Mouse (Mus musculus) Patski (cell line): ENCODE results near the gene E130308A19Rik. TPM values are rescaled to one million over a fixed set of nuclear protein-coding genes. Genes with fewer than 3 reads are reported as not detected.

Experiments
- ATAC-seq: fragments of 100-300 bp; one replicate; pipeline ENCODE4 v1.8.0; 2021
- CTCF ChIA-PET: fragments of 350-600 bp; sonication (Branson Sonifier 250); formaldehyde crosslinking; loops from one replicate; lab custom pipeline; 2022; ENCODE audit warnings: inconsistent platforms; lab: Charles Lee
- POLR2A ChIA-PET: fragments of 350-600 bp; sonication (Branson Sonifier 250); formaldehyde crosslinking; loops from one replicate; lab custom pipeline; 2022; ENCODE audit warnings: antibody characterized with exemption, inconsistent platforms; lab: Charles Lee
- DNase-seq: peaks from one replicate; pipeline ENCODE4 v3.0.0-alpha.2; 2011; ENCODE audit warnings: low read depth, low spot score
- H3K27me3 ChIP-seq: fragments of 371-371 bp; one replicate; pipeline ENCODE4 v1.5.1; 2021
- CTCF ChIP-seq: fragments of 100-300 bp; IDR thresholded peaks from one replicate; pipeline ENCODE4 v1.5.1; 2021
- in situ Hi-C: fragments of 300-500 bp; cut with MboI; formaldehyde crosslinking; loops from 3 replicates; pipeline ENCODE4 v1.11.1; 2018; ENCODE audit warnings: low pct_unique_long_range_greater_than_20kb, mixed read lengths
- polyA plus RNA-seq: library from polyadenylated mRNA; unstranded; gene quantifications from one replicate; pipeline ENCODE4 v1.2.3, GENCODE M21; 2021

Gene E130308A19Rik
- polyA plus RNA-seq, 1 experiment from 2014 or later: 8.4 TPM

- no peaks in the 10 kb centered on the region for H3K27me3 ChIP-seq
- no peak for TF ChIP-seq CTCF
- in situ Hi-C loops: no loop called here
- CTCF ChIA-PET: no interaction called here
- POLR2A ChIA-PET: no interaction called here
- DNase-seq: no peak
- ATAC-seq: no peak
These were observed 13.2 kb downstream of the E130308A19Rik start for GRCm38 (mm10) chr4:59639163-59639562.

GRCm38 (mm10) chr4:59640720-59641119 is 14.7 kb downstream of the E130308A19Rik start:
- in situ Hi-C loops: no loop called here
- ChIA-PET CTCF (interaction anchor here (1.3 kb wide), 1 partner anchor 11 kb away, joined by 4 read pairs; no protein-coding TSS in a partner anchor), POLR2A (no interaction called here)
- no peaks in the 10 kb centered on the region for H3K27me3 ChIP-seq
- DNase-seq (no peak), ATAC-seq (no peak)
- no peak for TF ChIP-seq CTCF

- CTCF ChIA-PET: no interaction called here
- H3K27me3 ChIP-seq: no peaks in the 10 kb centered on the region
- in situ Hi-C loops: no loop called here
- DNase-seq: peak; percentile 76
- peak; percentile 18 for TF ChIP-seq CTCF
- POLR2A ChIA-PET: no interaction called here
- peak; percentile 95 for ATAC-seq
These were observed 16.0 kb downstream of the E130308A19Rik start for GRCm38 (mm10) chr4:59642039-59642438.

GRCm38 (mm10) chr4:59642657-59643056 is 16.6 kb downstream of the E130308A19Rik start:
- in situ Hi-C loops: no loop called here
- ChIA-PET POLR2A (no interaction called here), CTCF (no interaction called here)
- DNase-seq: no peak
- no peaks in the 10 kb centered on the region for H3K27me3 ChIP-seq
- no peak for ATAC-seq
- TF ChIP-seq CTCF: no peak

- in situ Hi-C loops: no loop called here
- DNase-seq: no peak
- CTCF ChIA-PET: interaction anchor here (1.0 kb wide), 1 partner anchor 9 kb away, joined by 3 read pairs; no protein-coding TSS in a partner anchor
- no peak for TF ChIP-seq CTCF
- H3K27me3 ChIP-seq: no peaks in the 10 kb centered on the region
- POLR2A ChIA-PET: no interaction called here
- ATAC-seq: no peak
These were observed 18.4 kb downstream of the E130308A19Rik start for GRCm38 (mm10) chr4:59644431-59644830.

- POLR2A ChIA-PET: interaction anchor here (0.8 kb wide), 1 partner anchor 20 kb away, joined by 3 read pairs; no protein-coding TSS in a partner anchor
- in situ Hi-C loops: no loop called here
- DNase-seq: no peak
- no peak for TF ChIP-seq CTCF
- CTCF ChIA-PET: interaction anchor here (1.0 kb wide), 1 partner anchor 8 kb away, joined by 3 read pairs; no protein-coding TSS in a partner anchor
- ATAC-seq: no peak
- H3K27me3 ChIP-seq: no peaks in the 10 kb centered on the region
These were observed 19.0 kb downstream of the E130308A19Rik start for GRCm38 (mm10) chr4:59644992-59645391.

- no peaks in the 10 kb centered on the region for H3K27me3 ChIP-seq
- POLR2A ChIA-PET: interaction anchor here (0.8 kb wide), 1 partner anchor 20 kb away, joined by 3 read pairs; no protein-coding TSS in a partner anchor
- DNase-seq (no peak), ATAC-seq (no peak)
- CTCF ChIA-PET: no interaction called here
- no peak for TF ChIP-seq CTCF
- in situ Hi-C loops: no loop called here
These were observed 19.6 kb downstream of the E130308A19Rik start for GRCm38 (mm10) chr4:59645610-59646009.

- no peak for TF ChIP-seq CTCF
- ATAC-seq (no peak), DNase-seq (no peak)
- POLR2A ChIA-PET: no interaction called here
- H3K27me3 ChIP-seq: no peaks in the 10 kb centered on the region
- CTCF ChIA-PET: no interaction called here
- in situ Hi-C loops: no loop called here
These were observed 20.1 kb downstream of the E130308A19Rik start for GRCm38 (mm10) chr4:59646020-59646696.

GRCm38 (mm10) chr4:59649119-59649518 is 23.1 kb downstream of the E130308A19Rik start:
- no peak for DNase-seq
- ATAC-seq: no peak
- ChIA-PET POLR2A (interaction anchor here (0.6 kb wide), 1 partner anchor 12 kb away, joined by 3 read pairs; no protein-coding TSS in a partner anchor), CTCF (no interaction called here)
- in situ Hi-C loops: no loop called here
- no peaks in the 10 kb centered on the region for H3K27me3 ChIP-seq
- no peak for TF ChIP-seq CTCF

GRCm38 (mm10) chr4:59652166-59652681 is 26.2 kb downstream of the E130308A19Rik start:
- no peak for TF ChIP-seq CTCF
- no peaks in the 10 kb centered on the region for H3K27me3 ChIP-seq
- DNase-seq (no peak), ATAC-seq (no peak)
- ChIA-PET CTCF (interaction anchor here (1.0 kb wide), 1 partner anchor 11 kb away, joined by 4 read pairs; no protein-coding TSS in a partner anchor), POLR2A (no interaction called here)
- in situ Hi-C loops: no loop called here
